Mouse (Mus musculus): ENCODE data around the gene Tifa.

- TF ChIP-seq HCFC1 (IDR thresholded peaks at IDR 0.05; ENCODE audit: borderline replicate concordance, insufficient read depth, low read length): no peak
- 0 out of 2 replicates have a peak, but pooled peaks have one; percentile 15 for TF ChIP-seq MAFK (IDR thresholded peaks at IDR 0.05; ENCODE audit: insufficient read depth, low read depth, low read length)
- no peak for TF ChIP-seq ZNF384 (IDR thresholded peaks at IDR 0.05; ENCODE audit: low read depth, low read length)
- TF ChIP-seq ZC3H11A (IDR thresholded peaks at IDR 0.05; ENCODE audit: borderline replicate concordance, low read depth, low read length): no peak
- no peak for TF ChIP-seq CHD2 (IDR thresholded peaks at IDR 0.05; ENCODE audit: low read depth, low read length)
Observed at GRCm38 (mm10) chr3:127790234-127791055, 840 bp downstream of the Tifa start.

Measured in ES-E14 (cell line).